Mouse (Mus musculus) stomach, postnatal 0 days (tissue): ENCODE data around the gene Nudt2. TPM values are rescaled to one million over a fixed set of nuclear protein-coding genes. Genes with fewer than 3 reads are reported as not detected.

Experiments used
- ATAC-seq: fragments of 200-750 bp; cut with Nextera tagmentation; 2 replicates; pipeline ENCODE4 v1.8.0; 2017; ENCODE audit not compliant: low FRiP score, low TSS enrichment
- DNase-seq: peaks from one replicate; pipeline ENCODE4 v3.0.0-alpha.2; 2016; ENCODE audit warnings: low spot score
- H3K27ac ChIP-seq: fragments of 300-500 bp; sonication (generic); replicated peaks from 2 replicates; pipeline ENCODE4 v1.5.1; 2014; ENCODE audit warnings: mild to moderate bottlenecking, control low read depth
- H3K27me3 ChIP-seq: fragments of 300-500 bp; sonication (generic); 2 replicates; pipeline ENCODE4 v1.6.1; 2014; ENCODE audit warnings: low read length; ENCODE audit not compliant: control insufficient read depth, insufficient read depth
- H3K36me3 ChIP-seq: fragments of 300-500 bp; sonication (generic); 2 replicates; pipeline ENCODE4 v1.6.1; 2014; ENCODE audit warnings: low read length, mixed read lengths; ENCODE audit not compliant: control insufficient read depth, insufficient read depth
- H3K4me1 ChIP-seq: fragments of 300-500 bp; sonication (generic); replicated peaks from 2 replicates; pipeline ENCODE4 v1.6.1; 2014; ENCODE audit warnings: antibody characterized with exemption; ENCODE audit not compliant: control insufficient read depth, insufficient read depth
- H3K4me2 ChIP-seq: fragments of 300-500 bp; sonication (generic); replicated peaks from 2 replicates; pipeline ENCODE4 v1.6.1; 2014; ENCODE audit warnings: low read depth, mild to moderate bottlenecking, control low read depth, moderate library complexity
- H3K4me3 ChIP-seq: fragments of 300-500 bp; sonication (generic); 2 replicates; pipeline ENCODE4 v1.5.1; 2014; ENCODE audit warnings: low read depth, low read length, control low read depth
- H3K9ac ChIP-seq: fragments of 300-500 bp; sonication (generic); 2 replicates; pipeline ENCODE4 v1.6.1; 2014; ENCODE audit warnings: mild to moderate bottlenecking, low read length, control low read depth, mixed read lengths
- H3K9me3 ChIP-seq: fragments of 300-500 bp; sonication (generic); 2 replicates; pipeline ENCODE4 v1.6.1; 2016; ENCODE audit warnings: low read length; ENCODE audit not compliant: control insufficient read depth
- CTCF ChIP-seq: IDR thresholded peaks from 2 replicates; pipeline ENCODE4 v1.5.1; 2016; ENCODE audit warnings: antibody characterized with exemption, low read depth, mild to moderate bottlenecking, moderate library complexity
- EP300 ChIP-seq: optimal IDR thresholded peaks from 2 replicates; pipeline ENCODE3; 2016; ENCODE audit warnings: antibody characterized with exemption
- WGBS: fragments of 180-500 bp; shearing (Covaris S2); extraction: QIAGEN DNeasy Blood & Tissue Kit; methylation state at CpG from one replicate; pipeline ENCODE4 v1.1.7; 2014; 5-methylcytosine and 5-hydroxymethylcytosine counted together
- polyA plus RNA-seq: library from polyadenylated mRNA; unstranded; fragments of >200 nt; fragmentation: Nextera tagmentation; extraction: Ambion mirVana; gene quantifications from 2 replicates; pipeline ENCODE4 v1.2.1, GENCODE M21; 2015

The Nudt2 gene
- polyA plus RNA-seq, 1 experiment from 2014 or later = 38.6 TPM

GRCm38 (mm10) chr4:41527076-41527475, 62.1 kb downstream of the Nudt2 start:
- no peak for ATAC-seq
- Histone ChIP-seq H3K4me1 (no peaks in the 10 kb centered on the region), H3K36me3 (no peaks in the 10 kb centered on the region; the same call in 1 of the 2 replicates), H3K9ac (no peak overlapping the region), H3K27me3 (no peaks in the 10 kb centered on the region), H3K27ac (no peak overlapping the region), H3K4me3 (no peak overlapping the region), H3K9me3 (no peaks in the 10 kb centered on the region), H3K4me2 (no peak overlapping the region)
- no peak for DNase-seq
- no peak for TF ChIP-seq CTCF
- no peak for TF ChIP-seq EP300
- WGBS = 51% methylated on average over 13 of the region's 13 CpGs

GRCm38 (mm10) chr4:41527996-41528395, 63.0 kb downstream of the Nudt2 start:
- TF ChIP-seq EP300 (no peak), CTCF (no peak)
- ATAC-seq (no peak), DNase-seq (no peak)

More at GRCm38 (mm10) chr4:41527996-41528395, 63.0 kb downstream of the Nudt2 start:
- no peaks in the 10 kb centered on the region for H3K4me1 ChIP-seq
- H3K4me2 ChIP-seq = no peak overlapping the region
- 27% methylated on average over 8 of the region's 8 CpGs for WGBS
- no peak overlapping the region for H3K27ac ChIP-seq
- no peaks in the 10 kb centered on the region for H3K36me3 ChIP-seq
- no peaks in the 10 kb centered on the region for H3K27me3 ChIP-seq
- H3K4me3 ChIP-seq = no peak overlapping the region
- H3K9me3 ChIP-seq = no peaks in the 10 kb centered on the region
- H3K9ac ChIP-seq = no peak overlapping the region

Other genes with a start within 250 kb of the Nudt2 start
- 17.9 and 19.5 TPM in 2 replicates for gene Ubap2, start 190.0 kb upstream of the Nudt2 start, polyA plus RNA-seq
- gene Dcaf12, start 150.3 kb upstream of the Nudt2 start, polyA plus RNA-seq = 32.3 and 32.4 TPM in 2 replicates
- 42.0 and 47.7 TPM in 2 replicates for gene Ubap1, start 116.2 kb upstream of the Nudt2 start, polyA plus RNA-seq
- 1.4 and 1.5 TPM in 2 replicates for gene Kif24, start 264 bp upstream of the Nudt2 start, polyA plus RNA-seq
- 3.9 and 4.5 TPM in 2 replicates for gene AI464131, start 37.9 kb downstream of the Nudt2 start, polyA plus RNA-seq
- gene 1110017D15Rik, start 52.2 kb downstream of the Nudt2 start, polyA plus RNA-seq = 0.51 and 0.53 TPM in 2 replicates
- gene Fam219a, start 104.4 kb downstream of the Nudt2 start, polyA plus RNA-seq = 1.4 and 2.4 TPM in 2 replicates
- 6.0 and 6.5 TPM in 2 replicates for gene Dnaic1, start 104.6 kb downstream of the Nudt2 start, polyA plus RNA-seq
- gene Enho, start 175.2 kb downstream of the Nudt2 start, polyA plus RNA-seq = 50.5 and 55.4 TPM in 2 replicates
- 4.3 and 5.9 TPM in 2 replicates for gene Cntfr, start 231.9 kb downstream of the Nudt2 start, polyA plus RNA-seq
- gene Il11ra1, start 234.8 kb downstream of the Nudt2 start, polyA plus RNA-seq = 73.7 and 80.0 TPM in 2 replicates
- gene Rpp25l, start 248.4 kb downstream of the Nudt2 start, polyA plus RNA-seq = 38.0 and 40.2 TPM in 2 replicates